Mouse (Mus musculus): ENCODE measurements around the gene Krt16. TPM values are rescaled to one million over a fixed set of nuclear protein-coding genes. Genes with fewer than 3 reads are reported as not detected.
"Not testable (repeated sequence)": the region's sequence is repeated elsewhere in the genome, so short reads cannot be mapped to it uniquely, and the experiment has no call there.

The Krt16 gene
- total RNA-seq, 2 experiments from 2014 or later: not detected

- DNase-seq: no peak
Measured at GRCm38 (mm10) chr11:100257967-100258366, 9.3 kb upstream of the Krt16 start.

- DNase-seq: no peak
Measured at GRCm38 (mm10) chr11:100255514-100255913, 6.8 kb upstream of the Krt16 start.

- DNase-seq: no peak
Measured at GRCm38 (mm10) chr11:100254360-100255090, 5.8 kb upstream of the Krt16 start.

- DNase-seq: not testable (repeated sequence)
Measured at GRCm38 (mm10) chr11:100246471-100246870, 2.2 kb downstream of the Krt16 start.

DNA sequence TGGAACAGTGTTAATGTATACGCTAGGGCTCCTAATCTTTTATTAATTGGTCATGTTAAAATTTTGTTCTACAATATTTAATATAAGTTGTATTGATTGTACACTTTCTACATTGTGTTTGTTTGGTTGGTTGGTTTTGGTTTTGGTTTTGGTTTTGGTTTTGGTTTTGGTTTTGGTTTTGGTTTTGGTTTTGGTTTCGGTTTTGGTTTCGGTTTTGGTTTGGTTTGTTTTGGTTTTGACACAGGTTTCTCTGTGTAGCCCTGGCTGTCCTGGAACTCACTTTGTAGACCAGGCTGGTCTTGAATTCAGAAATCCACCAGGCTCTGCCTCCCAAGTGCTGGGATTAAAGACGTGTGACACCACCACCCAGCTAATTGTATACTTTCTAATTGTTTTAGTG, 8.4 kb downstream of the Krt16 start:
- DNase-seq: not testable (repeated sequence)

GRCm38 (mm10) chr11:100221741-100222140, 27.0 kb downstream of the Krt16 start:
- no peak for DNase-seq

- no peak for DNase-seq
Measured at GRCm38 (mm10) chr11:100219304-100219703, 29.4 kb downstream of the Krt16 start.

GRCm38 (mm10) chr11:100208542-100208941, 40.2 kb downstream of the Krt16 start:
- no peak for DNase-seq

- no peak for DNase-seq
Measured at GRCm38 (mm10) chr11:100207498-100207897, 41.2 kb downstream of the Krt16 start, which contains the start of gene Krt14. Krt14 (minus strand) TSS chr11:100207548.

- DNase-seq: peak in 1 of 2 experiments; percentile 25
Measured at GRCm38 (mm10) chr11:100203448-100203847, 45.3 kb downstream of the Krt16 start.

- DNase-seq: no peak
Measured at GRCm38 (mm10) chr11:100202906-100203305, 45.8 kb downstream of the Krt16 start.

DNA sequence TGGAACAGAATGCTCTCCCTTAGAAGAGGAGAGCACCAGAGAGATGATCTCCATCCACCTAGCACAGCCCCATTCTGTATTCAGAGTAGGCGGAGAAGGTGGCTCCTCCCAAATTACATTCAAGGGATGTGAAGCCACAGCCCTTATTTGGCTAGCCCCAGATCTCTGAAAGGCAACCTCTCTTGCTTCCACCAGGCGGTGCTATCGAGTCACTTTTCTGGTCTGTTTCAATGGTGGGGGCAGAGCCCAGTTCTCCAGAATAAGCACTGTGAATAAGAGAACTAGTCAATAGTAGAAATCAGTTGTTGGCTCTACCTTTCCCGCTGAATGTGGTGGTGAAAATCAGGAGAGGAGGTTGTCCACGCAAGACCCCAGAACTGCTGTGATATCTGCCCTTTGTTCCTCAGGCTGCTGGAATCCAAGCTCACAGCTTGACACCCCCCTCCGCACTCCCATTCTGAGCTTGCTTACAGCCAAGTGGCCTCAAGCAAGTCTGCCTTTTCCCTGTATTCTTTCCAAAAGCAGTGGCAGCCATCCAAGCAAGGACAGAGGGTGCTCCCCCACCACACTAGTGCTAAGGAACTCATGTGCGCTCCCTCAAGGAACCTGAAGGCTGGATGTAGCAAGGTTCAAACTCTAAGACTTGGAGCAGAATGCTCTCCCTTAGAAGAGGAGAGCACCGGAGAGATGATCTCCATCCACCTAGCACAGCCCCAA, 48.4 kb downstream of the Krt16 start:
- DNase-seq: peak in 1 of 2 experiments; percentile 11

DNA sequence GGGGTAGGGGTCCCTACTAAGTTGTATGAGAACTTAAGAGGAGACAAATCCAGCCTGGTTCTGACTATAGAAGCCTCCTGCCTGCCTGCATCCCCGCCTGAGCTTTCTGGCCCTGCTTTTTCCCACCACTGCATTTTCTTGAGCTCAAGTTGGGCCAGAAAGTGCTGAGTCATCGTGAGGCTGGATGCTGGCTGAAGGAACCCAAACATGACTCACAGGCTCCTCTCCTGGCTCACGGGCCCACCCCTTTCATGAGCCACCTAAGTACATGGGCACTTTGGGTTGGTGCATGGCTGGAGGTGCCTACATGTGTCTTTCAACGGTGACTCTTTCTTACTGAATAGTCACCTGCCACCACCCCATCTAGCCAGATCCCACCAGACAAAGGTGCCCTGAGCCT, 50.0 kb downstream of the Krt16 start:
- peak in 1 of 2 experiments; percentile 6 for DNase-seq

Other genes starting within 250 kb of the Krt16 start
- not detected for gene Krt33a, start 232.7 kb downstream of the Krt16 start, total RNA-seq (2021)
- gene Krt33b, start 219.0 kb downstream of the Krt16 start, total RNA-seq (2021): not detected
- not detected for gene Krt34, start 207.3 kb downstream of the Krt16 start, total RNA-seq (2021)
- gene Krt31, start 198.4 kb downstream of the Krt16 start, total RNA-seq (2021): not detected
- gene Krt32, start 160.7 kb downstream of the Krt16 start, total RNA-seq (2021): not detected
- not detected for gene Krt35, start 152.7 kb downstream of the Krt16 start, total RNA-seq (2021)
- not detected for gene Krt36, start 143.3 kb downstream of the Krt16 start, total RNA-seq (2021)
- not detected for gene Krt13, start 127.3 kb downstream of the Krt16 start, total RNA-seq (2021)
- 1 to 10 TPM in 1 of 2 experiments, not detected in 1; 1.4 TPM for gene Krt15, start 113.0 kb downstream of the Krt16 start, total RNA-seq (2021)
- 1 to 10 TPM; 4.0 to 9.1 TPM for gene Krt19, start 100.2 kb downstream of the Krt16 start, total RNA-seq (2021)
- gene Krt9, start 55.7 kb downstream of the Krt16 start, total RNA-seq (2021): not detected
- not detected for gene Krt14, start 41.4 kb downstream of the Krt16 start, total RNA-seq (2021)
- under 1 TPM in 1 of 2 experiments, not detected in 1; 0.31 TPM for gene Krt17, start 12.1 kb upstream of the Krt16 start, total RNA-seq (2021)
- not detected for gene Krt42, start 21.0 kb upstream of the Krt16 start, total RNA-seq (2021)
- gene Eif1, start 71.0 kb upstream of the Krt16 start, total RNA-seq (2021): 1,000 to 10,000 TPM; 1,847 to 1,982 TPM
- not detected for gene Gast, start 85.5 kb upstream of the Krt16 start, total RNA-seq (2021)
- 1 to 10 TPM; 1.8 to 1.9 TPM for gene Hap1, start 107.2 kb upstream of the Krt16 start, total RNA-seq (2021)
- 100 to 1,000 TPM; 208 to 239 TPM for gene Jup, start 148.9 kb upstream of the Krt16 start, total RNA-seq (2021)
- 10 to 100 TPM; 13.2 to 15.2 TPM for gene P3h4, start 165.9 kb upstream of the Krt16 start, total RNA-seq (2021)
- gene Fkbp10, start 166.8 kb upstream of the Krt16 start, total RNA-seq (2021): 1 to 10 TPM; 7.2 to 7.4 TPM
- gene Nt5c3b, start 192.9 kb upstream of the Krt16 start, total RNA-seq (2021): 10 to 100 TPM; 17.9 to 24.7 TPM
- under 1 TPM; 0.60 to 0.95 TPM for gene Klhl10, start 193.0 kb upstream of the Krt16 start, total RNA-seq (2021)
- gene Klhl11, start 223.8 kb upstream of the Krt16 start, total RNA-seq (2021): 1 to 10 TPM; 7.2 to 7.7 TPM

Data from heart, adult 18-20 months (tissue).